Mouse (Mus musculus): ENCODE data around the gene Jmjd6. TPM values are rescaled to one million over a fixed set of nuclear protein-coding genes. Genes with fewer than 3 reads are reported as not detected.
"Not testable (repeated sequence)": the region's sequence is repeated elsewhere in the genome, so short reads cannot be mapped to it uniquely, and the experiment has no call there.

The Jmjd6 gene
- total RNA-seq, 2 experiments from 2014 or later, result 21.7 to 30.4 TPM

DNA sequence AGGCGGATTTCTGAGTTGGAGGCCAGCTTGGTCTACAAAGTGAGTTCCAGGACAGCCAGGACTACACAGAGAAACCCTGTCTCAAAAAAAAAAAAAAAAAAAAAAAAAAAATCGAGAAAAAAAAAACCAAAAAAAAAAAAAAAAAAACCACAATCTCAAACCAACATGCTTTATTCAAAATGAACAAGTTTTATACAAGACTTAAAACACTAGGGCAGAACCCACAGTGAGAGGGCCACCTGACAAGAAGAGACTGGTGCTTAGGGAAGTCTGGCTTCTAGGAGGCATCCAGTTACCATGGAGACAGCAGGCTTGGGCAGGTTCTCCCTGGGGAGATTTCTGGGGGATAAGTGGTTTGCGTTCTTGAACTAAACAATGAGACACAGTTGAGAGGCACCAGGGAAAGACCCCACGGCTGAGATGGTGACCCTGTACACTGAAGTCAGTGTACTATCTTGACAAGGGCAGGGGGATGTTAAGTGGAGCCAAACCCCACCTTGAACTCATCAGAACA lies 11.0 kb downstream of the Jmjd6 start:
- H3K4me3 ChIP-seq, result no peak overlapping the region
- H3K27ac ChIP-seq, result no peak overlapping the region
- intact Hi-C loops (cut with DNase I), result no loop called here
- DNase-seq, result no peak
- no peak for TF ChIP-seq CTCF (IDR thresholded peaks at IDR 0.05)

DNA sequence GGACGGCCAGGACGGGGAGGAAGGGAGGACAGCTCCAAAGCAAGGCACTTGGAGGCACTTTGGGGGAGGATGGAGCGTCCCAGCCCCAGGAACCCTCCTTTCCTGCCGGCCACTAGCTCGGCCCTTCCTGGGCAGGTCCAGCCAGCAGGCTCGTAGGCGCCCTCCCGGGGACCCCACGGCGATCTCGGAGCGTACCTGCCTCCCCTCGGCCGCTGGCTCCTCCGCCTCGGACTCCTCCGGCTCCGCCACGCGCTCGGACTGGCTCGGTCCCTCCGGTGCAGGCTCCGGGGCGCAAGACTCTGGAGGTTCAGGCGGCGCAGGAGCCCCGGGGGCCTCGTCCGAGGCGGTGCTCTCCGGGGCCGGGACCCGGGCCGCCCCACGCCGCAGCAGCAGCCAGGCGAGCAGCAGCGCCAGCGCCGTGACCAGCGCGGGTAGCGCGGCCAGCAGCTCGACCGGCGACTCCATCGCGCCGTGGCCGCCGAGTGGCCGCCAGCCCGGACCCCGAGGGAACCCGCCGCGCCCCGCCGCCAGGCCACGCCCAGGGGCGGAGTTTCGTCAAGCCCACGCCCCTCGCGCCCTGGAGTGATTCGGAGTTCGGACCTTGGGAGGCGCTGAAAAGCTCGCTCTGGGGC lies 15.6 kb downstream of the Jmjd6 start, which contains the start of gene Mxra7:
Gene Mxra7 (minus strand): TSS at position 513 of the 632 bp plus-strand sequence.
- intact Hi-C loops (cut with DNase I), result no loop called here
- DNase-seq, result peak; percentile 91
- TF ChIP-seq CTCF (IDR thresholded peaks at IDR 0.05), result peak; percentile 11; the same call in 1 of the 2 replicates
- peak within 1 kb of the TSS; percentile 86 for H3K4me3 ChIP-seq
- peak within 1 kb of the TSS; percentile 91 for H3K27ac ChIP-seq

DNA sequence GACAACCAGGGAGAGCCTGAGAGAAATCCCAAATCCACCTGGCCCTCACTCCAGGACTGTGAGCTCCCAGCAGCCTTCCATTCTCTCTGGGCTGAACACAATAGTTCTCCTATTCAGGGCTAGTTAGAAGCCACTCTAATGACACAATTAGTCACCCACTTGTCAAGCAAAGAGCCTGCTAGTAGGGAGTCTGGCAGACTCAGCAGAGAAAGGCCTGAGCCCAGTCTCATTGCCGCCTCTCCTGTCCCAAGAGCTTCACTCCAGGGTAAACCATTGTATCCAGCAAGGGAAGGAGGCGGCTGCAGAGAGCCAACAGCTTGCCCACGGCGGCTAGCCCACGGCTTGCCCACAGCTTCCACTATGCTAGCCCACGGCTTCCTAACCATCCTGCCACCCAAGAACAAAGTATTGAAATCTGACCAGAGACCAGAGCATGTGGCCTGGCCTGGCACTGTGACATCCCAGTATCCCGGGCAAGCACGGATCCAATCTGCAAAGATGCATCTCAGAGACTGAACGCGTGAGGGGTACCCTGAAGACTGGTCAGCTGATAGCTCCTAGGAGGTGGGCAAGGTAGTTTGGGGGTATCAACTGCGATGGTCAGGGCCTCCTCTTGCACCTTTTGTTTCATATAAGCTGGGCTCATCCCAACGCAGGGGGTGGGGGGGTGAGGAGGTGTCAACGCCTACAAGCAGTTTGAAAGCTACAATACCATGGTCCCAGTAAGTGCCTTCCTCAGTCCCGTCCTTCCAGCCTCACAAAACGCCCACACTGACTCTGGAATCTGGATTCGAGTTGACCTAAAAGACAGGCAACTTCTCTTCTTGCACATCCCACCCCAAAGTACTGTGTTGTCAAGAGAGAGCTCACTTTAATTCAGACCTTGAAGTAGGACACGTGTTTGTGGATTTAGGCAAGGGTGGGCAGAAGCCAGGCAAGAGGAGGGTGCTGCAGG lies 16.4 kb downstream of the Jmjd6 start:
- TF ChIP-seq CTCF (IDR thresholded peaks at IDR 0.05), result no peak
- Histone ChIP-seq H3K27ac (peak overlapping the region; percentile 91), H3K4me3 (peak overlapping the region; percentile 86)
- intact Hi-C loops (cut with DNase I), result no loop called here
- DNase-seq, result no peak

DNA sequence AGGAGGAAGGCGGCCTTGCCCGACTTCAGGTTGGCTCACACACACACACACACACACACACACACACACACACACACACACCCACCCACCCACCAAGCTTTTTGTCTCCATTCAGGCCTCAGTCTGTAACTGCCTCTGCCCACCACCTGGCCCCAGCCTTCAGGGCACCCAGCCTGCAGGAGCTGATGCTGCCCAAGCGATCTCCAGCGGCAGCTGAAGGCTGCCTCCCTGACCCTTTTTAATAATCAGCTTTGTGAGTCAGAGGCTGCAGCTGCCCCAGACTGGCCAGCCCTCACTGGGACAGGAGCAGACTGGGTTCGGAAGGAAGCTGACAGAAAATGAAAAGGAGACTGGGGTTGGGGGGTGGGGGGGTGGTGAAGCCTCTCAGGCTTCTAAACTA lies 18.0 kb downstream of the Jmjd6 start:
- Histone ChIP-seq H3K4me3 (peak overlapping the region; percentile 86), H3K27ac (peak overlapping the region; percentile 91)

GRCm38 (mm10) chr11:116823885-116824284 lies 19.4 kb downstream of the Jmjd6 start:
- H3K4me3 ChIP-seq; H3K27ac ChIP-seq; DNase-seq; intact Hi-C loops (cut with DNase I): not testable (repeated sequence)

More for the DNA sequence above, 18.0 kb downstream of the Jmjd6 start:
- intact Hi-C loops (cut with DNase I), result no loop called here
- DNase-seq, result no peak
- no peak for TF ChIP-seq CTCF (IDR thresholded peaks at IDR 0.05)

GRCm38 (mm10) chr11:116823255-116823654 lies 20.0 kb downstream of the Jmjd6 start:
- Histone ChIP-seq H3K27ac (peak overlapping the region; percentile 83), H3K4me3 (no peak overlapping the region)
- DNase-seq, result no peak
- intact Hi-C loops (cut with DNase I), result no loop called here
- TF ChIP-seq CTCF (IDR thresholded peaks at IDR 0.05), result no peak

GRCm38 (mm10) chr11:116822626-116823025 lies 20.6 kb downstream of the Jmjd6 start:
- Histone ChIP-seq H3K27ac (peak overlapping the region; percentile 83), H3K4me3 (peak overlapping the region; percentile 38)
- no peak for TF ChIP-seq CTCF (IDR thresholded peaks at IDR 0.05)
- intact Hi-C loops (cut with DNase I), result no loop called here
- DNase-seq, result no peak

- Histone ChIP-seq H3K27ac (peak overlapping the region; percentile 83), H3K4me3 (peak overlapping the region; percentile 38)
- intact Hi-C loops (cut with DNase I), result no loop called here
- TF ChIP-seq CTCF (IDR thresholded peaks at IDR 0.05), result no peak
- no peak for DNase-seq
Observed at GRCm38 (mm10) chr11:116822215-116822614, 21.0 kb downstream of the Jmjd6 start.

- intact Hi-C loops (cut with DNase I), result no loop called here
- no peak for DNase-seq
- Histone ChIP-seq H3K27ac (peak overlapping the region; percentile 83), H3K4me3 (peak overlapping the region; percentile 38)
- no peak for TF ChIP-seq CTCF (IDR thresholded peaks at IDR 0.05)
Observed at GRCm38 (mm10) chr11:116821057-116821940, 21.9 kb downstream of the Jmjd6 start.

DNA sequence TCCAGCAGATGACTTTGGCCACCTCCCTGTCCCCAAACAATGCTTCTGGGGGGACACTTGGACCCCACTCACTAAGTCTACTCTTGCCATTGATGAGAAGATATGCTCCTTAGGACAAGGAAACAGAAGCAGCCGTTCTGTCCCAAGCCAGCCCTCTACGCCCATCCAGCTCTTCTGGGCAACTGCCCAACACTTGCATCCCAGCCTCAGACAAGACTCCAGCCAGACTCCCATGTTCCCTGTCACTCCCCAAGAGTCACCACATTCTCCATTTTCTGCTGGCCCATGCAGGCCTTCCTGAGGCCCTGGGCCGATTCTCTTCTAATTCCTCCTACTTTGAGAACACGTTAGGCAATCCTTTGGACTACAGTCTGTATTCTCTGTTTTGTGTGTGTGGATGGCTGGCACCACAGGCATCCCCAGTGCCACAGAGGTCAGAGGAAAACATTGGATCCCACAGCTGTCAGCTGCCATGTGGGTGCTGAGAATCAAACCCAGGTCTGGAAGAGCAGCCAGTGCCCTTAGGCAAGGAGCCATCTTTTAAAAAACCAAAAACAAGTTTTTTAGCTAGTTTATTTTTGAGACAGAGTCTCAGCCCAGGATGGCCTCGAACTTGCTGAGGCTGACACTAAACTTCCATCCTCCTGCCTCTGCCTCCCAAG lies 23.2 kb downstream of the Jmjd6 start:
- DNase-seq, result peak; percentile 64

DNA sequence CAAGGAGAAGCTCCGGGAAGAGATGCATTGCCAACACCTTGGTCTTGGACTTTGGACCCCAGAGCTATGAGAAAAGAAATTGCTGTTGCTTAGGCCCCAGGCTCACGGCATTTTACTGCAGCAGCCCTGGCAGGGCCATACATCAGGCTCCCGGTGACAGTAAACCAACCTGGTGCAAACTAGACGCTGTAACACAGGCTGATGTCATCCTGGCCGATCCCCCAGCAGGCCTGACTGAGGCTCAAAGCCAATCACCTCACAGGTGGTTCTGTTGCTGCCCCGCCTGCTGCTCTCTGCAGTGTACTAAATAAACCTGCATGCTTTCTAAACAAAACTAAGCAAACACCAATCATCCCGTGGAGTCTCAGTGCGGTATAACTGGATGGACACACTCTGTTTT lies 24.5 kb downstream of the Jmjd6 start:
- no peak overlapping the region for H3K4me3 ChIP-seq
- TF ChIP-seq CTCF (IDR thresholded peaks at IDR 0.05), result no peak
- no peak for DNase-seq
- peak overlapping the region; percentile 87 for H3K27ac ChIP-seq
- intact Hi-C loops (cut with DNase I), result no loop called here

More for the DNA sequence above, 23.2 kb downstream of the Jmjd6 start:
- Histone ChIP-seq H3K4me3 (no peak overlapping the region), H3K27ac (peak overlapping the region; percentile 83)
- intact Hi-C loops (cut with DNase I), result no loop called here
- no peak for TF ChIP-seq CTCF (IDR thresholded peaks at IDR 0.05)
